Mouse (Mus musculus): Measurements from ENCODE around the gene Cblb.

Cblb gene

DNA sequence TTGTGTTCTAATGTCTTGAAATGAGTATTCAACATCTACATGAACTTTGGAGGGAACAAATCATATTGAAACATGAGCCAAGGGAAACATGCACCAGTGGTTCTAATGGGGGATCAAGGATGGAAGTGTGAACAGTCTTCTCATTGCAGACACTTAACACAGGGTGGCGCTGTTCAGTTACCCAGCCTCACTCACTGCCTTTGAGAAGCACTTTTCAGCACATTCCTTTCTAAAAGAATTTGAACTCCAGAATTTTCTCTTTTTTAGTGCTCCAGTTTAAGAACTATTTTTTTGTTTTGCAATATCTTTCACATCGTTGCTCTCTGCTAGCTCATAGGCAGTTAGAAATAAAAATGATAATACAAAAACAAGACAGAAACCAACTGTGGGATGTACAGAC is 188.0 kb downstream of the Cblb start:
- DNase-seq: peak; percentile 57

DNA sequence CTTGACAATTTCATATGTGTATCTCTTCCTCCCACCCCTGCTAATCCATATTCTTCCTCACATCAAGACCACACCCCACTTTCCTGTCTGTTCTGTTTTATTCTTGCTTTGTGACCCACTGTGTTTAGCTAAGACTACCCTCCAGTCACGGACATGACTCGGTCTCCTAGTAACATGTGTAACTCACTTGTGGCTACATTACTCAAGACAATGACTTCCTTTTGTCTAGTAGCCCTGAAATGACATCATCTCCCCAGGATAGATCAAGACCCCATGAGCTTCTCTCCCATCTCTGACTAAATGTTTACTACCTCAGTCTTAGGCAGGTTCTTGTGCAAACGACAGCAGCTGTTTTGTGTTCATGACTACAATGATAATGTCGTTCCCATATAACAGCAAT is 191.9 kb downstream of the Cblb start:
- DNase-seq: no peak

DNA sequence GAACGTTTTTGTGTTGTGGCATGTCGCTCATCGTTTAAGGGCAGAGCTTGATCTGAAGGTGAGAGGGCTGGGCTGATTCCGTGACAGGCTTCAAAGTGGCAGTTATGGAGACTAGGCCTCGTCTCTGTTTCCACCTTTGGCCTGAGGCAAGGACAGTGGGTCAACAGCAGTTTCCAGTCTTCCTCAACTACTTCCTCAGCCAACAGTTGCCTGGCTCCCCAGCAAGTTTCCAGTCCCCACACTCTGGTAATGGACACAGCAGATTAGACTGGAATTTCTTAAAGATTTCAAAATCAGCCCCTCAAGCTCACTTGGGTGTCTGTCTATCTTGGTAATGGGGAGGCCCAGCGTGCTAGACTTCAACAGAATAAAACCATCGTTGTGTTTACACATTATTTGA is 198.4 kb downstream of the Cblb start:
- DNase-seq: no peak

DNA sequence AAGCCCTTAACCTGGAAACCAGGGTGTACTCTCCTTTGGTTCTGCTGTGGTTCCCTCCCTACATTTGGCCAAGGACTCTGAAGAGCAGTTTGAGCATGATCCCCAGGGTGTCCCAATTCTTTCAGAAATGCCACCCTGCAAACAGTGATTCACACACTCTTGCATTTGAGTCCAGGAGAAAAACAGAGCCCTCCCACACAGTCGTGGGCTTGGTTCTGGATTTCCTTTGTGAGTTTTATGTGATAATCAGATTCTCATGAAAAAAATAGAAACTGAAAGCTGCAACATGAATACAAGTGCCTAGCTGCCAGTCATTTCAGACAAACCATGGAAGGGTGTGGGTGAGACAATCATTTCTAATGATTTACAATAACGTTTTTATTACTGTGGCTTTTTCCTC is 198.9 kb downstream of the Cblb start:
- no peak for DNase-seq

DNA sequence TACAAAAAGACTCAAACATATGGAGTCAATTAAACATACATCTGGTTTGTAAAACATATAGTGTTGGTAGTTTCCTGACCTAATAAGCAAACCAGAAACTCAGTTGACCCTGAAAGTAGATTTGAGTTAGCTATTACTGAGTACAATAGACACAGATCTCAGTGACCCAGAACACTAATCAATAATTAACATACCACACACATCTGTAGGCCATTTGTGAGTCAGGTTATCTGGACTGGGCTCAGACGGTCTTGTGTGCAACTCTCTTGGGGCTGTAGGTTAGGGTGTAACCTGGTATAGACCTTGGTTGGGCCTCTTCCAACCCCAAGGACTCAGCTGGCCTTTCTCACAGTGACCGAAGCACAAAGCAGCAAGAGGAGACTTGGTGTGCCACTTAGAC is 211.1 kb downstream of the Cblb start:
- peak; percentile 36 for DNase-seq

DNA sequence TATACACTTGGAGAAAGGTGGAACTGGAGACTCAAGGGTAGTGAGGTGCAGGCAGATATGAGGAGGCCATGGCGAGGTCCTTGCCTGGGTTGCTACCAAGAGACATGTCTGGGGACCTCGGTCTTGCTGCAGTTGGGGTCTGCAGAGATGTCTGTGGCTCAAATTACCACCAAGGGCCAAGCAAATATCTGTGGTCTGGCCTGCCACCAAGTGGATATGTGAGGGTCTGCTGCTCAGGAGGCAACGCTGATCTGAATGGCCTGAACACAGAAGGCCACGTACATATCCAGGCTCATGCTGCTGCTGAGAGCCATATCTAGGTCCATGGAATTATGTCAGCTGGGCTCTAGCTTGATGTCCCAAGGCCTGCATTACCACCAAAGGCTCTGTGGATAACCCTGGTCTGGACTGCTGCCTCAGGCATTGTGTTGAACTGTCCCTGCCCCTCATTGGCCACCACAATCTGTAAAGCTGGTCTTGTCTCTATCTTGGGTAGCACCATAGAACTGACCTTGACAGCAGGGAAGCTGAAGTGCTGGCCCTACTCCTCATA is 212.5 kb downstream of the Cblb start:
- DNase-seq: no peak

DNA sequence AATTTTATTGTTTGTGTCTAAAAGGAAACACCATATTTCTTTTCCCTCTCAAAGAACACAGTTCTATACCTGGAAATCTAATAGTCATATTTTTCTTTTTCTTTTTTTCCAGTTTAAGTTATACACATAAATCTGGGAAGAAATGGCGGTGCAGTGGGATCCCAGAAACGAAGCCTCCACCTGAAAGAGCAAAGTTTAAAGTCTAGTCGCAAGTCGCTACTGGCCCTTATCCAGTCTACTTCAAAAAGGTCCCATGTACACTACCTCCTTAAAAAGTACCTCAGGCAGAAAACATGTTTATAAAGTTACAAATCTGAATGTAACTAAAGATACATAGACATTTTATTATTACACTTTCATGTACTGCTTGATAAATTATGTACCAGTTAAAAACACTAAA is 219.2 kb downstream of the Cblb start:
- no peak for DNase-seq

DNA sequence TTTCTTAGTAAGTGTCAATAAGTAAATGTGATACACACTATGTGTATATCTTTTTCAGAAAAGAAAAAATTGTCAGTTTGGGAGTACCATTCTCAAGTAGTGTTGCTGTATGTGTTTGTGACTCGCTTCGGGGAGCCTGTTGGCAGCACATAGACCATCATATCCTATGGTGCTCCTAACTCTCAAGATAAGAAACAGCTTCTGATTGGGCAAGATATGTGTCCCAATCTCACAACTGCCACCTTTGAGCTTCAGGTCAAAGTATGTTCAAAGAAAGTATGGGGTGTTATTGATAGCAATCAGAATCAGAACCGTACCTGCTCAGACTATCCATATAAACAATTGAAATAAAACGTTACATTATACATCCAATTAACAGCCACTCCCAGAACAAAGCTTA is 219.9 kb downstream of the Cblb start:
- DNase-seq: no peak

Data from kidney, postnatal 14 days (tissue).